Mouse (Mus musculus): ENCODE results near the gene Krt77.

Gene Krt77

GRCm38 (mm10) chr15:101834784-101835328 lies 34.6 kb downstream of the Krt77 start:
- DNase-seq (ENCODE audit: low spot score in 2 of 2) = no peak

DNA sequence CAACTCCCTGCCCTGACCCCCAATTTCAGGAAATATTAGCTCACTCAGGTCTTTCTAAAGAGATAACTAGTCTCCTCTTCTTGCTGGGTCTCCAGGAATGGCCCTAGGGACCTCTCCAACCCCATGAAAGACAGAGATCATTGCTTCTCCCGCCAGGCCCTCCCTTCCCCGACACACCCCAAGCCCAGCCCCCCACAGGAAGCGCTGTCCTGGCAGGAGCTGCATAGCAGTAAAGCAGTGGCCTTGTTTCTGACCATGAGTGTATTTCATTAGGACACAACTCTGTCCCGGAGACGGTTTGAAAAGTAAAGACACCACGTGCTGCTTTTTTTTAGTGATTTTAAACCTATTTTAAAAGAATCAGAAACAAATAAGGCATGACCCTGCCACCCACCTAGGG lies 36.4 kb downstream of the Krt77 start:
- DNase-seq (ENCODE audit: low spot score in 2 of 2) = no peak

- no peak for DNase-seq (ENCODE audit: low spot score in 2 of 2)
These were observed 40.1 kb downstream of the Krt77 start for GRCm38 (mm10) chr15:101829441-101829840.

GRCm38 (mm10) chr15:101821786-101822185 lies 47.7 kb downstream of the Krt77 start:
- no peak for DNase-seq (ENCODE audit: low spot score in 2 of 2)

DNA sequence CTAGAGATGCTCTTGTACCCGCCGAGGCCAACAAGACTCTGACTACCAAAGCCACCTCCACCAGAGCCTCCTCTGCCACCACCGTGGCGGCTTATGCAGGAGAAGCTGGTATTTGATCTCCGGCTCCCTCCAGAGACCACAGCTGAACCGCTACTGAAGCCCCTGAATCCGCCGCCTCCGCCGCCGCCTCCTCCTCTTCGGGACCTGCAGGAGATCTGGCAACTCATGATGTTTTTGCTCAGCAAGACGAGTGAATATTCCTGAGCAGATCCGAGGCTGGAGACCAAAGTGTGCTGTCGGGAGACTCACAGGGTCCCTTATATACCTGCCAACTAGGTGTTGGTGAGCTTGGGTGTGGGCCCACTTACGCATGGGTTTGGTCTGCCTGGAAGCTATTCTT lies 51.6 kb downstream of the Krt77 start, which contains the start of gene Krt2:
Gene Krt2 (minus strand): TSS at position 295 of the 400 bp plus-strand sequence.
- DNase-seq (ENCODE audit: low spot score in 2 of 2) = no peak
